In genomic region chr16:31238281-31238680, GRCm38 (mm10) we compare ENCODE assay signal across 22 mouse cellular contexts.
"Had no signal": no experiment of that assay in that cellular context is flagged by ENCODE, and none has a peak within 500 bp of the region (broad histone marks: within the 10 kb centered on the region; RNA-seq: fewer than 3 reads in every experiment).

No protein-coding gene starts in this region.

- H3K9me3 ChIP-seq: heart, embryonic 13.5 days; heart, embryonic 15.5 days; hindbrain, embryonic 13.5 days; hindbrain, embryonic 15.5 days; kidney, embryonic 15.5 days; limb, embryonic 13.5 days; limb, embryonic 15.5 days; liver, embryonic 12.5 days had no signal

- H3K4me3 ChIP-seq: heart, adult 2 months; heart, embryonic 13.5 days; heart, embryonic 15.5 days; hindbrain, embryonic 13.5 days; hindbrain, embryonic 15.5 days; kidney, embryonic 15.5 days; limb, embryonic 13.5 days; limb, embryonic 15.5 days; liver, embryonic 12.5 days had no signal

- H3K36me3 ChIP-seq: heart, embryonic 13.5 days; heart, embryonic 15.5 days; hindbrain, embryonic 13.5 days; hindbrain, embryonic 15.5 days; kidney, embryonic 15.5 days; limb, embryonic 13.5 days; limb, embryonic 15.5 days; liver, embryonic 12.5 days had no signal

- H3K27ac ChIP-seq: heart, adult 2 months; heart, embryonic 13.5 days; heart, embryonic 15.5 days; hindbrain, embryonic 13.5 days; hindbrain, embryonic 15.5 days; hindbrain, postnatal 0 days; kidney, embryonic 15.5 days; kidney, postnatal 0 days; limb, embryonic 13.5 days; limb, embryonic 15.5 days; liver, embryonic 12.5 days had no signal

- DNase-seq: gastrocnemius, postnatal 14 days; gastrocnemius, postnatal 36 days; heart, adult 2 months; heart, postnatal 14 days; heart, postnatal 36 days; kidney, adult 11 months; kidney, adult 2 months; kidney, adult 9 months; kidney, postnatal 14 days; kidney, postnatal 36 days; layer of hippocampus, adult 9-11 months; layer of hippocampus, postnatal 36 days had no signal

- H3K27me3 ChIP-seq: heart, embryonic 13.5 days; heart, embryonic 15.5 days; hindbrain, embryonic 13.5 days; hindbrain, embryonic 15.5 days; kidney, embryonic 15.5 days; limb, embryonic 15.5 days had no signal
